Mouse (Mus musculus): ENCODE data around the gene Ginm1.

GRCm38 (mm10) chr10:7820171-7820570, 27.5 kb upstream of the Ginm1 start:
- TF ChIP-seq POLR2A (IDR thresholded peaks at IDR 0.05; ENCODE audit: low read depth, low read length) (no peak), CTCF (IDR thresholded peaks at IDR 0.05; ENCODE audit: borderline replicate concordance, insufficient read depth, low read length) (no peak)

Measured in embryonic fibroblast, embryonic 13.5 days (primary cell).